Mouse (Mus musculus) spleen, postnatal 10 days (tissue): ENCODE results near the gene Il1r2.

Source experiments
- DNase-seq, 2 experiments: peaks; one replicate each; pipeline ENCODE4 v3.0.0; 2021 to 2022; ENCODE audit warnings: low spot score in 2 of 2

Gene Il1r2

GRCm38 (mm10) chr1:40059122-40059774 lies 14.6 kb upstream of the Il1r2 start:
- DNase-seq: no peak

GRCm38 (mm10) chr1:40061359-40061758 lies 12.5 kb upstream of the Il1r2 start:
- no peak for DNase-seq

- no peak for DNase-seq
These were observed 10.5 kb upstream of the Il1r2 start for GRCm38 (mm10) chr1:40063409-40063808.

- DNase-seq: no peak
These were observed 9.4 kb upstream of the Il1r2 start for GRCm38 (mm10) chr1:40064508-40064907.

GRCm38 (mm10) chr1:40072558-40072957 lies 1.3 kb upstream of the Il1r2 start:
- no peak for DNase-seq

- no peak for DNase-seq
These were observed 3.4 kb downstream of the Il1r2 start for GRCm38 (mm10) chr1:40077328-40077727.

GRCm38 (mm10) chr1:40081041-40081440 lies 7.2 kb downstream of the Il1r2 start:
- no peak for DNase-seq

- no peak for DNase-seq
These were observed 10.5 kb downstream of the Il1r2 start for GRCm38 (mm10) chr1:40084386-40084785.

- DNase-seq: peak in 1 of 2 experiments; percentile 50
These were observed 11.7 kb downstream of the Il1r2 start for GRCm38 (mm10) chr1:40085403-40086182.

- DNase-seq: no peak
These were observed 17.3 kb downstream of the Il1r2 start for GRCm38 (mm10) chr1:40091160-40091559.

GRCm38 (mm10) chr1:40092541-40092940 lies 18.7 kb downstream of the Il1r2 start:
- DNase-seq: no peak

GRCm38 (mm10) chr1:40094601-40095304 lies 20.9 kb downstream of the Il1r2 start:
- no peak for DNase-seq

GRCm38 (mm10) chr1:40095585-40095984 lies 21.7 kb downstream of the Il1r2 start:
- peak in 1 of 2 experiments; percentile 47 for DNase-seq

GRCm38 (mm10) chr1:40106306-40106705 lies 32.4 kb downstream of the Il1r2 start:
- DNase-seq: no peak

- DNase-seq: no peak
These were observed 32.8 kb downstream of the Il1r2 start for GRCm38 (mm10) chr1:40106719-40107118.

- DNase-seq: no peak
These were observed 34.3 kb downstream of the Il1r2 start for GRCm38 (mm10) chr1:40107971-40108749.

GRCm38 (mm10) chr1:40109736-40110135 lies 35.9 kb downstream of the Il1r2 start:
- DNase-seq: no peak

GRCm38 (mm10) chr1:40115271-40115670 lies 41.4 kb downstream of the Il1r2 start:
- DNase-seq: no peak

GRCm38 (mm10) chr1:40116422-40116821 lies 42.5 kb downstream of the Il1r2 start:
- DNase-seq: peak; percentile 57 to 86

GRCm38 (mm10) chr1:40117565-40117964 lies 43.7 kb downstream of the Il1r2 start:
- no peak for DNase-seq

- DNase-seq: no peak
These were observed 50.4 kb downstream of the Il1r2 start for GRCm38 (mm10) chr1:40124237-40124636.

GRCm38 (mm10) chr1:40128481-40128880 lies 54.6 kb downstream of the Il1r2 start:
- no peak for DNase-seq
